Mouse (Mus musculus): Measurements from ENCODE around the gene Rab25.

DNA sequence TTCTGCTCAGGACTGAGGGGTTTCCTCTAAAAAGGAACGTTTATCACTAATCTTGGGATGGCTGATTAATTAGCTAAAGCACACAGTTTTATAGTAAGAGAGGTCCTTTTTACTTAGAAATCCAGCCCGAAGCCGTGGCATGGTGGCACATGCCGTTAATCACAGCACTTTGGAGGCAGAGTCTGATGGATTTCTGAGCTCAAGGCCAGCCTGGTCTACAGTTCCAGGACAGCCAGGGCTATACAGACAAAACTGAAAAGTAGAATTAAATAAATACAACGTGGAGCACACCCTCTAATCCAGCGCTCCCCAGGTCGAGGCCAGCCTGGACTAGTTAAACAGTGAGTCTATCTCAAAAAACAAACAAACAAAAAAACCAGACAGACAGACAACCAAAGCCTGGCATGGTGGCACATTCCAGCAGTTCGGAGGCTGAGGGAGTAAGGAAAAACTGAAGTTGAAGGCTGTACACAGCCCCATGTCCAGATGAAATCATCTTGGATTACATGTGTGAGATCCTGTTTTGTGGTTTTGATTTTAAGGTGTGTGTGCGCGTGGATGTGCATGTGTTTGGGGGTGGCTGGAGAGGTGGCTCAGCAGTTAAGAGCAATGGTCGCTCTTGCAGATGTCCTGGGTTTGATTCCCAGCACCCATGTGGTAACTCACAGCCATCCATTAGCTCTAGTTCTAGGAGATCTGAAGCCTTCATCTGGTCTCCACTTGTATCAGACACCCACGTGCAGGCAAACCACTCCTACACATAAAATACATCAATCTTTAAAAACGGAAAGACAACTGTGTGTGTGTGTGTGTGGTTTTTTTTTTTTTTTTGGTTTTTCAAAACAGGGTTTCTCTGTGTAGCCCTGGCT is 37.4 kb downstream of the Rab25 start:
- TF ChIP-seq CTCF (IDR thresholded peaks at IDR 0.05; ENCODE audit: borderline replicate concordance, control insufficient read depth, extremely low read depth, insufficient read depth, low read length, poor library complexity) (no peak), POLR2A (IDR thresholded peaks at IDR 0.05; ENCODE audit: control insufficient read depth, extremely low read depth, insufficient read depth, low read length, poor library complexity) (no peak)

All from thymus, adult 2 months (tissue).